Mouse (Mus musculus): ENCODE results near the gene Ly6g5c.
"Not testable (repeated sequence)": the region's sequence is repeated elsewhere in the genome, so short reads cannot be mapped to it uniquely, and the experiment has no call there.

The Ly6g5c gene

GRCm38 (mm10) chr17:35106522-35106921 is 1.6 kb upstream of the Ly6g5c start:
- no peak for DNase-seq (ENCODE audit: low read depth, low spot score)

GRCm38 (mm10) chr17:35111774-35112173 is 3.7 kb downstream of the Ly6g5c start:
- DNase-seq (ENCODE audit: low read depth, low spot score): no peak

GRCm38 (mm10) chr17:35115046-35116019 is 7.3 kb downstream of the Ly6g5c start, which contains the start of gene Ly6g5b:
Gene Ly6g5b (minus strand): TSS chr17:35115428.
- peak; percentile 72 for DNase-seq (ENCODE audit: low read depth, low spot score)

- DNase-seq (ENCODE audit: low read depth, low spot score): no peak
Observed at GRCm38 (mm10) chr17:35120745-35121142, 12.7 kb downstream of the Ly6g5c start.

GRCm38 (mm10) chr17:35121143-35121799 is 13.2 kb downstream of the Ly6g5c start, which contains the start of gene Gpank1:
Gene Gpank1 (plus strand): TSS chr17:35121455.
- peak; percentile 98 for DNase-seq (ENCODE audit: low read depth, low spot score)

GRCm38 (mm10) chr17:35121871-35122303 is 13.8 kb downstream of the Ly6g5c start, which contains the start of gene Csnk2b:
Gene Csnk2b (minus strand): TSS chr17:35122053.
- DNase-seq (ENCODE audit: low read depth, low spot score): peak; percentile 73

GRCm38 (mm10) chr17:35123287-35123686 is 15.2 kb downstream of the Ly6g5c start:
- not testable (repeated sequence) for DNase-seq (ENCODE audit: low read depth, low spot score)

- DNase-seq (ENCODE audit: low read depth, low spot score): not testable (repeated sequence)
Observed at GRCm38 (mm10) chr17:35124261-35124896, 16.3 kb downstream of the Ly6g5c start.

- no peak for DNase-seq (ENCODE audit: low read depth, low spot score)
Observed at GRCm38 (mm10) chr17:35125081-35125480, 17.0 kb downstream of the Ly6g5c start.

- no peak for DNase-seq (ENCODE audit: low read depth, low spot score)
Observed at GRCm38 (mm10) chr17:35125578-35125977, 17.5 kb downstream of the Ly6g5c start.

GRCm38 (mm10) chr17:35126206-35126611 is 18.1 kb downstream of the Ly6g5c start, which contains the start of gene D17H6S53E:
Gene D17H6S53E (plus strand): TSS chr17:35126373.
- peak; percentile 86 for DNase-seq (ENCODE audit: low read depth, low spot score)

- DNase-seq (ENCODE audit: low read depth, low spot score): no peak
Observed at GRCm38 (mm10) chr17:35127017-35127416, 18.9 kb downstream of the Ly6g5c start.

- DNase-seq (ENCODE audit: low read depth, low spot score): no peak
Observed at GRCm38 (mm10) chr17:35128996-35129395, 20.9 kb downstream of the Ly6g5c start.

- no peak for DNase-seq (ENCODE audit: low read depth, low spot score)
Observed at GRCm38 (mm10) chr17:35131038-35131437, 23.0 kb downstream of the Ly6g5c start.

GRCm38 (mm10) chr17:35131500-35132173 is 23.6 kb downstream of the Ly6g5c start, which contains the start of gene Apom:
Gene Apom (minus strand): TSS chr17:35132050.
- no peak for DNase-seq (ENCODE audit: low read depth, low spot score)

GRCm38 (mm10) chr17:35132174-35132560 is 24.1 kb downstream of the Ly6g5c start:
- DNase-seq (ENCODE audit: low read depth, low spot score): no peak

GRCm38 (mm10) chr17:35133517-35133916 is 25.4 kb downstream of the Ly6g5c start:
- no peak for DNase-seq (ENCODE audit: low read depth, low spot score)

GRCm38 (mm10) chr17:35134801-35135590 is 26.9 kb downstream of the Ly6g5c start, which contains the start of gene Bag6:
Gene Bag6 (plus strand): TSS chr17:35135178.
- peak; percentile 98 for DNase-seq (ENCODE audit: low read depth, low spot score)

- DNase-seq (ENCODE audit: low read depth, low spot score): no peak
Observed at GRCm38 (mm10) chr17:35135591-35136320, 27.7 kb downstream of the Ly6g5c start.

Data from CD4-positive, CD25-positive, alpha-beta regulatory T cell, adult 2 months (primary cell).